Mouse (Mus musculus): ENCODE results near the gene Trim67. TPM values are rescaled to one million over a fixed set of nuclear protein-coding genes. Genes with fewer than 3 reads are reported as not detected.

The Trim67 gene
- total RNA-seq, 1 experiment from 2014 or later, result not detected

GRCm38 (mm10) chr8:124862321-124863162, 69.7 kb downstream of the Trim67 start, which contains the start of the genes Gnpat and 2810004N23Rik:
TSS of gene Gnpat (plus strand) at chr8:124863033.
TSS of gene 2810004N23Rik (minus strand) at chr8:124863120.
- peak; percentile 56 for ATAC-seq (replicated peaks; ENCODE audit: insufficient number of reproducible peaks, low FRiP score, low TSS enrichment, poor library complexity, severe bottlenecking)

- no peak; the same call in 1 of the 2 replicates for ATAC-seq (replicated peaks; ENCODE audit: insufficient number of reproducible peaks, low FRiP score, low TSS enrichment, poor library complexity, severe bottlenecking)
Observed at GRCm38 (mm10) chr8:124863163-124863677, 70.3 kb downstream of the Trim67 start.

GRCm38 (mm10) chr8:124863729-124864128, 70.8 kb downstream of the Trim67 start:
- no peak for ATAC-seq (replicated peaks; ENCODE audit: insufficient number of reproducible peaks, low FRiP score, low TSS enrichment, poor library complexity, severe bottlenecking)

GRCm38 (mm10) chr8:124866669-124867068, 73.8 kb downstream of the Trim67 start:
- ATAC-seq (replicated peaks; ENCODE audit: insufficient number of reproducible peaks, low FRiP score, low TSS enrichment, poor library complexity, severe bottlenecking), result no peak; the same call in 1 of the 2 replicates

- no peak for ATAC-seq (replicated peaks; ENCODE audit: insufficient number of reproducible peaks, low FRiP score, low TSS enrichment, poor library complexity, severe bottlenecking)
Observed at GRCm38 (mm10) chr8:124867126-124867525, 74.2 kb downstream of the Trim67 start.

- no peak for ATAC-seq (replicated peaks; ENCODE audit: insufficient number of reproducible peaks, low FRiP score, low TSS enrichment, poor library complexity, severe bottlenecking)
Observed at GRCm38 (mm10) chr8:124869708-124870107, 76.8 kb downstream of the Trim67 start.

GRCm38 (mm10) chr8:124871474-124871873, 78.6 kb downstream of the Trim67 start:
- no peak for ATAC-seq (replicated peaks; ENCODE audit: insufficient number of reproducible peaks, low FRiP score, low TSS enrichment, poor library complexity, severe bottlenecking)

GRCm38 (mm10) chr8:124872081-124872480, 79.2 kb downstream of the Trim67 start:
- no peak for ATAC-seq (replicated peaks; ENCODE audit: insufficient number of reproducible peaks, low FRiP score, low TSS enrichment, poor library complexity, severe bottlenecking)

GRCm38 (mm10) chr8:124872690-124873089, 79.8 kb downstream of the Trim67 start:
- no peak for ATAC-seq (replicated peaks; ENCODE audit: insufficient number of reproducible peaks, low FRiP score, low TSS enrichment, poor library complexity, severe bottlenecking)

- ATAC-seq (replicated peaks; ENCODE audit: insufficient number of reproducible peaks, low FRiP score, low TSS enrichment, poor library complexity, severe bottlenecking), result no peak
Observed at GRCm38 (mm10) chr8:124878141-124878540, 85.2 kb downstream of the Trim67 start.

GRCm38 (mm10) chr8:124878946-124879526, 86.1 kb downstream of the Trim67 start:
- no peak for ATAC-seq (replicated peaks; ENCODE audit: insufficient number of reproducible peaks, low FRiP score, low TSS enrichment, poor library complexity, severe bottlenecking)

Other genes starting within 250 kb of the Trim67 start
- gene Agt, start 223.4 kb upstream of the Trim67 start, total RNA-seq (2017), result not detected in 3 replicates
- not detected in 3 replicates for gene Capn9, start 217.0 kb upstream of the Trim67 start, total RNA-seq (2017)
- gene 2310022B05Rik, start 129.7 kb upstream of the Trim67 start, total RNA-seq (2017), result 1.1 to 3.5 TPM (median 3.2 TPM) in 3 replicates
- 14.5 to 74.3 TPM (median 26.1 TPM) in 3 replicates for gene Ttc13, start 71.1 kb upstream of the Trim67 start, total RNA-seq (2017)
- gene Arv1, start 71.0 kb upstream of the Trim67 start, total RNA-seq (2017), result 1.0 to 2.9 TPM in 2 of 3 replicates, not detected in the other
- gene Fam89a, start 41.3 kb upstream of the Trim67 start, total RNA-seq (2017), result 0.95 to 1.1 TPM in 2 of 3 replicates, not detected in the other
- gene Gnpat, start 69.9 kb downstream of the Trim67 start, total RNA-seq (2017), result 37.0 to 58.8 TPM (median 41.2 TPM) in 3 replicates
- 26.0 to 39.2 TPM (median 27.4 TPM) in 3 replicates for gene 2810004N23Rik, start 70.0 kb downstream of the Trim67 start, total RNA-seq (2017)
- 12.3 to 19.4 TPM (median 13.2 TPM) in 3 replicates for gene Exoc8, start 104.6 kb downstream of the Trim67 start, total RNA-seq (2017)
- gene Sprtn, start 104.8 kb downstream of the Trim67 start, total RNA-seq (2017), result 15.5 to 26.7 TPM (median 22.1 TPM) in 3 replicates
- gene Egln1, start 156.2 kb downstream of the Trim67 start, total RNA-seq (2017), result 24.4 to 26.1 TPM (median 24.5 TPM) in 3 replicates
- gene Tsnax, start 219.9 kb downstream of the Trim67 start, total RNA-seq (2017), result 61.3 to 84.4 TPM (median 71.8 TPM) in 3 replicates

Data from monocyte, adult 5-6 weeks (primary cell).